Mouse (Mus musculus): ENCODE measurements around the gene Ppp1r8.
"Not testable (repeated sequence)": the region's sequence is repeated elsewhere in the genome, so short reads cannot be mapped to it uniquely, and the experiment has no call there.

Gene Ppp1r8

GRCm38 (mm10) chr4:132807771-132808641, 35.0 kb downstream of the Ppp1r8 start:
- in situ Hi-C loops (cut with MboI; ENCODE audit: unreplicated experiment in 2 of 2) = no loop called here

GRCm38 (mm10) chr4:132806620-132807191, 36.3 kb downstream of the Ppp1r8 start:
- in situ Hi-C loops (cut with MboI; ENCODE audit: unreplicated experiment in 2 of 2) = no loop called here

GRCm38 (mm10) chr4:132805599-132806197, 37.3 kb downstream of the Ppp1r8 start:
- in situ Hi-C loops (cut with MboI; ENCODE audit: unreplicated experiment in 2 of 2) = no loop called here

GRCm38 (mm10) chr4:132805146-132805545, 37.8 kb downstream of the Ppp1r8 start:
- in situ Hi-C loops (cut with MboI; ENCODE audit: unreplicated experiment in 2 of 2) = no loop called here

- in situ Hi-C loops (cut with MboI; ENCODE audit: unreplicated experiment in 2 of 2) = no loop called here
Observed at GRCm38 (mm10) chr4:132804331-132804730, 38.6 kb downstream of the Ppp1r8 start.

GRCm38 (mm10) chr4:132803876-132804275, 39.1 kb downstream of the Ppp1r8 start:
- in situ Hi-C loops (cut with MboI; ENCODE audit: unreplicated experiment in 2 of 2) = no loop called here

- in situ Hi-C loops (cut with MboI; ENCODE audit: unreplicated experiment in 2 of 2) = no loop called here
Observed at GRCm38 (mm10) chr4:132803212-132803611, 39.8 kb downstream of the Ppp1r8 start.

- in situ Hi-C loops (cut with MboI; ENCODE audit: unreplicated experiment in 2 of 2) = no loop called here
Observed at GRCm38 (mm10) chr4:132802171-132802637, 40.8 kb downstream of the Ppp1r8 start.

GRCm38 (mm10) chr4:132801176-132802077, 41.5 kb downstream of the Ppp1r8 start:
- in situ Hi-C loops (cut with MboI; ENCODE audit: unreplicated experiment in 2 of 2) = no loop called here

GRCm38 (mm10) chr4:132799845-132800244, 43.1 kb downstream of the Ppp1r8 start:
- in situ Hi-C loops (cut with MboI; ENCODE audit: unreplicated experiment in 2 of 2) = no loop called here

- in situ Hi-C loops (cut with MboI; ENCODE audit: unreplicated experiment in 2 of 2) = not testable (repeated sequence)
Observed at GRCm38 (mm10) chr4:132798666-132799065, 44.3 kb downstream of the Ppp1r8 start.

- in situ Hi-C loops (cut with MboI; ENCODE audit: unreplicated experiment in 2 of 2) = no loop called here
Observed at GRCm38 (mm10) chr4:132798028-132798427, 44.9 kb downstream of the Ppp1r8 start.

- in situ Hi-C loops (cut with MboI; ENCODE audit: unreplicated experiment in 2 of 2) = no loop called here
Observed at GRCm38 (mm10) chr4:132797461-132797860, 45.5 kb downstream of the Ppp1r8 start.

- in situ Hi-C loops (cut with MboI; ENCODE audit: unreplicated experiment in 2 of 2) = no loop called here
Observed at GRCm38 (mm10) chr4:132796196-132796886, 46.6 kb downstream of the Ppp1r8 start, which contains the start of gene Themis2. Gene Themis2 (minus strand): TSS chr4:132796387.

- in situ Hi-C loops (cut with MboI; ENCODE audit: unreplicated experiment in 2 of 2) = no loop called here
Observed at GRCm38 (mm10) chr4:132795171-132795570, 47.8 kb downstream of the Ppp1r8 start.

- in situ Hi-C loops (cut with MboI; ENCODE audit: unreplicated experiment in 2 of 2) = no loop called here
Observed at GRCm38 (mm10) chr4:132794760-132795159, 48.2 kb downstream of the Ppp1r8 start.

- in situ Hi-C loops (cut with MboI; ENCODE audit: unreplicated experiment in 2 of 2) = no loop called here
Observed at GRCm38 (mm10) chr4:132794028-132794427, 48.9 kb downstream of the Ppp1r8 start.

- in situ Hi-C loops (cut with MboI; ENCODE audit: unreplicated experiment in 2 of 2) = not testable (repeated sequence)
Observed at GRCm38 (mm10) chr4:132793322-132794004, 49.5 kb downstream of the Ppp1r8 start.

GRCm38 (mm10) chr4:132789731-132790130, 53.2 kb downstream of the Ppp1r8 start:
- in situ Hi-C loops (cut with MboI; ENCODE audit: unreplicated experiment in 2 of 2) = no loop called here

Measured in v-Abl transformed pro-B cells (cell line).